Mouse (Mus musculus) ES-E14 (cell line): ENCODE measurements around the gene Rhbg.

Source experiments
- HCFC1 ChIP-seq: IDR thresholded peaks from 2 replicates; pipeline ENCODE4 v1.6.1; 2012; ENCODE audit warnings: low read length, inconsistent platforms, borderline replicate concordance; ENCODE audit not compliant: insufficient read depth
- MAFK ChIP-seq: IDR thresholded peaks from 2 replicates; pipeline ENCODE4 v1.6.1; 2014; ENCODE audit warnings: mild to moderate bottlenecking, low read depth, low read length, inconsistent platforms; ENCODE audit not compliant: insufficient read depth
- ZC3H11A ChIP-seq: IDR thresholded peaks from 2 replicates; pipeline ENCODE4 v1.6.1; 2012; ENCODE audit warnings: low read depth, mild to moderate bottlenecking, inconsistent platforms, low read length, borderline replicate concordance
- ZNF384 ChIP-seq: IDR thresholded peaks from 2 replicates; pipeline ENCODE4 v1.6.1; 2012; ENCODE audit warnings: low read depth, low read length, inconsistent platforms

DNA sequence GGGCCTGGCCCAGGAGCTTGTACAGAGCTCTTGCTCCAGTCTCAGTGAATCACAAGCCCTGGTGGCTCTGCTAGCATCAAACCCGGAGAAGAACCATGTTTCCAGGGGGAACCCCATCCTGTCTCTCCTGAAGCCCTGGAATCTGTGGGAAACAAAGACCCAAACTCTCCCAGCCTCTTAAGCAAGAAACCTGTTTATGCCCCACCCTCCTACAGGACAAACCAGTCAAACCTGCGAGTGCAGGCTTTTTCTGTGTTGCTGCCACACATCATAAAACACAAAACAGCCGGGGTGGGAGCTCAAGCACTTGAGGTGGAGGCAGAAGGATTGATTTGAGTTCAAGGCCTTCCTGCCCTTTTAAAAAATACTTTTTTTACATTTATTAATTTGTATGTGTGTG is 7.8 kb upstream of the Rhbg start:
- TF ChIP-seq ZC3H11A (no peak), HCFC1 (no peak), MAFK (no peak), ZNF384 (no peak)
